In genomic region chr1:76053378-76054171, GRCm38 (mm10) we compare ENCODE assay signal across 17 mouse cellular contexts.
A peak's percentile ranks its signal among the peaks of the same experiment; 100 is the strongest.
DNase-seq lines count a peak whose midpoint lies in the region; ATAC-seq and TF ChIP-seq lines count a peak whose summit lies in the region.
"Had no signal": no experiment of that assay in that cellular context is flagged by ENCODE, and none has a peak within 500 bp of the region (broad histone marks: within the 10 kb centered on the region; RNA-seq: fewer than 3 reads in every experiment).

No protein-coding gene starts in this region.

- no peak overlapping the region for H3K4me2 ChIP-seq in kidney, embryonic 16.5 days (replicated peaks; ENCODE audit: low read depth, low read length)
- no peak overlapping the region for H3K4me2 ChIP-seq in embryonic facial prominence, embryonic 13.5 days
- 0 out of 2 replicates have a peak overlapping the region, but pooled peaks have one; percentile 2 for H3K4me2 ChIP-seq in forebrain, embryonic 12.5 days
- H3K4me2 ChIP-seq in midbrain, embryonic 13.5 days (replicated peaks) = no peak overlapping the region
- no peak overlapping the region for H3K4me2 ChIP-seq in stomach, postnatal 0 days (replicated peaks; ENCODE audit: low read depth)
- H3K4me2 ChIP-seq: heart, embryonic 15.5 days; hindbrain, embryonic 15.5 days; limb, embryonic 13.5 days had no signal

- H3K4me1 ChIP-seq in kidney, embryonic 16.5 days (ENCODE audit: insufficient read depth, low read length) = peaks cover 5% of the 10 kb centered on the region; the same call in 1 of the 2 replicates
- H3K4me1 ChIP-seq in embryonic facial prominence, embryonic 13.5 days = peaks cover 24% of the 10 kb centered on the region
- peaks cover 11% of the 10 kb centered on the region for H3K4me1 ChIP-seq in forebrain, embryonic 12.5 days
- peaks cover 8% of the 10 kb centered on the region; the same call in 1 of the 2 replicates for H3K4me1 ChIP-seq in midbrain, embryonic 13.5 days (replicated peaks)
- H3K4me1 ChIP-seq in stomach, postnatal 0 days (replicated peaks; ENCODE audit: control insufficient read depth, insufficient read depth) = no peaks in the 10 kb centered on the region
- H3K4me1 ChIP-seq: heart, embryonic 15.5 days had no signal

- TF ChIP-seq CTCF in stomach, postnatal 0 days (IDR thresholded peaks at IDR 0.05; ENCODE audit: low read depth) = no peak

- no peaks in the 10 kb centered on the region for H3K36me3 ChIP-seq in kidney, embryonic 16.5 days (ENCODE audit: insufficient read depth, low read length)
- H3K36me3 ChIP-seq in embryonic facial prominence, embryonic 13.5 days = no peaks in the 10 kb centered on the region
- H3K36me3 ChIP-seq in forebrain, embryonic 12.5 days (replicated peaks) = no peaks in the 10 kb centered on the region
- H3K36me3 ChIP-seq in midbrain, embryonic 13.5 days = no peaks in the 10 kb centered on the region
- no peaks in the 10 kb centered on the region for H3K36me3 ChIP-seq in stomach, postnatal 0 days (ENCODE audit: control insufficient read depth, insufficient read depth, low read length)
- H3K36me3 ChIP-seq: heart, embryonic 15.5 days; hindbrain, embryonic 15.5 days; limb, embryonic 13.5 days had no signal

- no peak overlapping the region for H3K9ac ChIP-seq in kidney, embryonic 16.5 days (replicated peaks; ENCODE audit: low read length)
- no peak overlapping the region for H3K9ac ChIP-seq in embryonic facial prominence, embryonic 13.5 days
- no peak overlapping the region for H3K9ac ChIP-seq in forebrain, embryonic 12.5 days
- H3K9ac ChIP-seq in midbrain, embryonic 13.5 days (replicated peaks) = no peak overlapping the region
- no peak overlapping the region for H3K9ac ChIP-seq in stomach, postnatal 0 days (ENCODE audit: low read length)
- H3K9ac ChIP-seq: heart, embryonic 15.5 days; hindbrain, embryonic 15.5 days; limb, embryonic 13.5 days; liver, embryonic 14.5 days had no signal

- H3K9me3 ChIP-seq in kidney, embryonic 16.5 days (ENCODE audit: low read length) = 0 out of 2 replicates have a peak, but pooled peaks cover 2% of the 10 kb centered on the region
- H3K9me3 ChIP-seq in embryonic facial prominence, embryonic 13.5 days = no peaks in the 10 kb centered on the region
- no peaks in the 10 kb centered on the region for H3K9me3 ChIP-seq in forebrain, embryonic 12.5 days
- H3K9me3 ChIP-seq in midbrain, embryonic 13.5 days = no peaks in the 10 kb centered on the region
- no peaks in the 10 kb centered on the region for H3K9me3 ChIP-seq in stomach, postnatal 0 days (ENCODE audit: control insufficient read depth, low read length)
- H3K9me3 ChIP-seq: heart, embryonic 15.5 days; hindbrain, embryonic 15.5 days; limb, embryonic 13.5 days had no signal

- no peak for DNase-seq in kidney, postnatal 10 days
- DNase-seq in right cerebral cortex, postnatal 36 days (ENCODE audit: low spot score in 2 of 2) = no peak
- DNase-seq in stomach, postnatal 0 days (ENCODE audit: low spot score) = no peak
- DNase-seq: cerebellum, adult 9-10 months; gastrocnemius, postnatal 10 days; heart, adult 2 months; kidney, postnatal 14 days; right cerebral cortex, adult 18-20 months; thymus, postnatal 36 days had no signal

- H3K27me3 ChIP-seq in kidney, embryonic 16.5 days (ENCODE audit: insufficient read depth, low read length) = no peaks in the 10 kb centered on the region
- no peaks in the 10 kb centered on the region for H3K27me3 ChIP-seq in embryonic facial prominence, embryonic 13.5 days
- no peaks in the 10 kb centered on the region for H3K27me3 ChIP-seq in forebrain, embryonic 12.5 days
- no peaks in the 10 kb centered on the region for H3K27me3 ChIP-seq in midbrain, embryonic 13.5 days
- no peaks in the 10 kb centered on the region for H3K27me3 ChIP-seq in stomach, postnatal 0 days (ENCODE audit: control insufficient read depth, insufficient read depth, low read length)
- H3K27me3 ChIP-seq: heart, embryonic 15.5 days; hindbrain, embryonic 15.5 days; limb, embryonic 13.5 days had no signal

- no peak for TF ChIP-seq EP300 in stomach, postnatal 0 days (optimal IDR thresholded peaks at IDR 0.05)

- H3K27ac ChIP-seq in kidney, embryonic 16.5 days (ENCODE audit: low read length) = no peak overlapping the region
- peak overlapping the region; percentile 11; the same call in 1 of the 2 replicates for H3K27ac ChIP-seq in embryonic facial prominence, embryonic 13.5 days
- peak overlapping the region; percentile 14; the same call in 1 of the 2 replicates for H3K27ac ChIP-seq in forebrain, embryonic 12.5 days
- H3K27ac ChIP-seq in midbrain, embryonic 13.5 days = no peak overlapping the region
- no peak overlapping the region for H3K27ac ChIP-seq in stomach, postnatal 0 days (replicated peaks)
- H3K27ac ChIP-seq: heart, adult 2 months; heart, embryonic 15.5 days; hindbrain, embryonic 15.5 days; limb, embryonic 13.5 days; liver, embryonic 14.5 days had no signal

- WGBS in kidney, embryonic 16.5 days = 48% methylated on average over 10 of the region's 10 CpGs
- WGBS in embryonic facial prominence, embryonic 13.5 days = 75% methylated on average over 10 of the region's 10 CpGs
- 39% methylated on average over 10 of the region's 10 CpGs for WGBS in forebrain, embryonic 12.5 days
- WGBS in midbrain, embryonic 13.5 days = 35% methylated on average over 10 of the region's 10 CpGs
- WGBS in stomach, postnatal 0 days = 69% methylated on average over 10 of the region's 10 CpGs

- ATAC-seq in kidney, embryonic 16.5 days (ENCODE audit: low FRiP score, low TSS enrichment) = peak; percentile 81; the same call in 1 of the 2 replicates
- ATAC-seq in embryonic facial prominence, embryonic 13.5 days (ENCODE audit: insufficient number of reproducible peaks, insufficient read depth, low FRiP score, low TSS enrichment, low read depth) = no peak
- ATAC-seq in forebrain, embryonic 12.5 days (ENCODE audit: low FRiP score) = peak; percentile 71
- peak; percentile 50; the same call in 1 of the 2 replicates for ATAC-seq in midbrain, embryonic 13.5 days
- no peak for ATAC-seq in stomach, postnatal 0 days (ENCODE audit: low FRiP score, low TSS enrichment)

- H3K4me3 ChIP-seq in kidney, embryonic 16.5 days (ENCODE audit: low read length) = no peak overlapping the region
- no peak overlapping the region for H3K4me3 ChIP-seq in embryonic facial prominence, embryonic 13.5 days
- no peak overlapping the region for H3K4me3 ChIP-seq in forebrain, embryonic 12.5 days (replicated peaks)
- no peak overlapping the region for H3K4me3 ChIP-seq in midbrain, embryonic 13.5 days (replicated peaks)
- no peak overlapping the region for H3K4me3 ChIP-seq in stomach, postnatal 0 days (ENCODE audit: low read depth, low read length)
- H3K4me3 ChIP-seq: heart, adult 2 months; heart, embryonic 15.5 days; hindbrain, embryonic 15.5 days; limb, embryonic 13.5 days had no signal

Comparison
In these comparisons a context has a peak if more than half of its experiments do, and no peak if none do; other contexts are left out.
1. ATAC-seq: peak in kidney, embryonic 16.5 days (single experiment), forebrain, embryonic 12.5 days (single experiment) and midbrain, embryonic 13.5 days (single experiment); none in embryonic facial prominence, embryonic 13.5 days (single experiment) and stomach, postnatal 0 days (single experiment).
2. H3K27ac ChIP-seq: peak in embryonic facial prominence, embryonic 13.5 days (single experiment) and forebrain, embryonic 12.5 days (single experiment); none in kidney, embryonic 16.5 days (single experiment), midbrain, embryonic 13.5 days (single experiment) and stomach, postnatal 0 days (single experiment).